Comparison of ENCODE assay signal across 15 mouse cellular contexts in genomic region chr5:31181183-31181770, GRCm38 (mm10). TPM values are rescaled to one million over a fixed set of nuclear protein-coding genes. Genes with fewer than 3 reads are reported as not detected.
A peak's percentile ranks its signal among the peaks of the same experiment; 100 is the strongest.
DNase-seq lines count a peak whose midpoint lies in the region; ATAC-seq and TF ChIP-seq lines count a peak whose summit lies in the region.
"Had no signal": no experiment of that assay in that cellular context is flagged by ENCODE, and none has a peak within 500 bp of the region (broad histone marks: within the 10 kb centered on the region; RNA-seq: fewer than 3 reads in every experiment).

No protein-coding gene starts in this region.

- no peak for TF ChIP-seq CTCF in layer of hippocampus, adult 2 months (conservative IDR thresholded peaks at IDR 0.05)
- no peak for TF ChIP-seq CTCF in liver, embryonic 14.5 days (IDR thresholded peaks at IDR 0.05; ENCODE audit: low read depth)

- no peak for ATAC-seq in erythroblast, adult 5-6 weeks (replicated peaks; ENCODE audit: low FRiP score, poor library complexity, severe bottlenecking)
- no peak for ATAC-seq in liver, embryonic 14.5 days (ENCODE audit: insufficient read depth)

- H3K36me3 ChIP-seq in erythroblast, embryonic 14.5 days (ENCODE audit: control insufficient read depth) = peaks cover 23% of the 10 kb centered on the region
- peaks cover 2% of the 10 kb centered on the region; the same call in 1 of the 2 replicates for H3K36me3 ChIP-seq in liver, embryonic 14.5 days (replicated peaks; ENCODE audit: control insufficient read depth, insufficient read depth, low read depth)

- DNase-seq in layer of hippocampus, adult 2 months (ENCODE audit: low spot score in 2 of 2) = no peak
- no peak for DNase-seq in layer of hippocampus, postnatal 10 days (ENCODE audit: low spot score in 2 of 2)
- no peak for DNase-seq in liver, embryonic 14.5 days (ENCODE audit: low read depth in 3 of 3, low spot score in 3 of 3)
- no peak for DNase-seq in testis, postnatal 10 days (ENCODE audit: low spot score)
- no peak for DNase-seq in adrenal gland, adult 18-20 months (ENCODE audit: low spot score in 2 of 2)
- DNase-seq: adrenal gland, adult 2 months; cerebellum, adult 9-10 months; kidney, adult 8-10 months; lung, postnatal 36 days; right cerebral cortex, postnatal 14 days had no signal

- H3K9ac ChIP-seq in liver, embryonic 14.5 days (replicated peaks) = no peak overlapping the region

- peaks cover 71% of the 10 kb centered on the region for H3K4me1 ChIP-seq in erythroblast, embryonic 14.5 days (ENCODE audit: control insufficient read depth)
- H3K4me1 ChIP-seq in brown adipose tissue, adult 24 weeks (ENCODE audit: control insufficient read depth, insufficient read depth, insufficient read length, low read length) = no peaks in the 10 kb centered on the region
- peaks cover 24 to 27% of the 10 kb centered on the region in 2 experiments for H3K4me1 ChIP-seq in liver, embryonic 14.5 days (replicated peaks; ENCODE audit: control insufficient read depth in 2 of 2, insufficient read depth in 2 of 2, low read length in 1 of 2)

- H3K9me3 ChIP-seq in erythroblast, embryonic 14.5 days (ENCODE audit: control insufficient read depth, low read length) = no peaks in the 10 kb centered on the region
- H3K9me3 ChIP-seq in liver, embryonic 14.5 days (ENCODE audit: control insufficient read depth, low read length) = no peaks in the 10 kb centered on the region
- H3K9me3 ChIP-seq: forebrain, embryonic 12.5 days had no signal

- WGBS in liver, embryonic 14.5 days (ENCODE audit: insufficient replicate concordance) = 82% methylated on average over 9 of the region's 9 CpGs

- H3K27me3 ChIP-seq in erythroblast, embryonic 14.5 days (ENCODE audit: control insufficient read depth) = no peaks in the 10 kb centered on the region
- H3K27me3 ChIP-seq in liver, embryonic 14.5 days (ENCODE audit: control insufficient read depth, insufficient read depth, low read length) = no peaks in the 10 kb centered on the region
- H3K27me3 ChIP-seq: forebrain, embryonic 12.5 days had no signal

- peak overlapping the region; percentile 98; the same call in 1 of the 2 replicates for H3K27ac ChIP-seq in layer of hippocampus, adult 2 months
- no peak overlapping the region for H3K27ac ChIP-seq in brown adipose tissue, adult 24 weeks (replicated peaks; ENCODE audit: low read depth, low read length)
- no peak overlapping the region for H3K27ac ChIP-seq in liver, embryonic 14.5 days

- peak overlapping the region; percentile 89 for H3K4me2 ChIP-seq in liver, embryonic 14.5 days (ENCODE audit: low read depth)

- no peak for TF ChIP-seq EP300 in liver, embryonic 14.5 days (IDR thresholded peaks at IDR 0.05; ENCODE audit: low read depth)

- H3K4me3 ChIP-seq in erythroblast, embryonic 14.5 days (replicated peaks) = peak overlapping the region; percentile 79
- H3K4me3 ChIP-seq in layer of hippocampus, adult 2 months = no peak overlapping the region
- 0 out of 2 replicates have a peak overlapping the region, but pooled peaks have one; percentile 7 for H3K4me3 ChIP-seq in brown adipose tissue, adult 24 weeks (ENCODE audit: insufficient read depth, low read depth, low read length)
- H3K4me3 ChIP-seq in liver, embryonic 14.5 days (ENCODE audit: insufficient read depth in 1 of 2, low read depth in 2 of 2, low read length in 2 of 2) = no peak overlapping the region; a peak in 1 of 4 replicates

RNA-seq across cellular contexts. Expression of gene Gtf3c2, which starts 1.3 kb away (rescaled TPM):
- 4.0 and 4.9 TPM in 2 replicates for polyA plus RNA-seq in erythroblast, embryonic 14.5 days (2012)
- 29.7 and 32.5 TPM in 2 replicates for total RNA-seq in erythroblast, adult 5-6 weeks (2015; ENCODE audit: low replicate concordance)
- total RNA-seq in erythroblast, adult 5-6 weeks (2017; ENCODE audit: low replicate concordance) = 24.8 and 30.7 TPM in 2 replicates
- total RNA-seq in layer of hippocampus, adult 2 months (2021) = 10 to 100 TPM; 63.1 to 67.8 TPM
- total RNA-seq in layer of hippocampus, postnatal 10 days (2021) = 10 to 100 TPM; 57.4 to 66.3 TPM
- 18.3 and 18.4 TPM in 2 replicates for polyA plus RNA-seq in brown adipose tissue, adult 24 weeks (2012; ENCODE audit: insufficient read depth, insufficient read length, missing spikeins)
- polyA plus RNA-seq in liver, embryonic 14.5 days (2012; rRNA removed) = 31.2 and 31.3 TPM in 2 replicates
- 22.8 and 25.3 TPM in 2 replicates for polyA plus RNA-seq in liver, embryonic 14.5 days (2014; fragmentation: Nextera tagmentation; extraction: Ambion mirVana)
- total RNA-seq in adrenal gland, adult 18-20 months (2021) = 10 to 100 TPM; 43.8 to 55.2 TPM

RNA-seq across cellular contexts. Expression of gene Gm29609, which starts 1.6 kb away (rescaled TPM):
- 2.2 and 2.5 TPM in 2 replicates for polyA plus RNA-seq in erythroblast, embryonic 14.5 days (2012)
- not detected in 2 replicates for total RNA-seq in erythroblast, adult 5-6 weeks (2015; ENCODE audit: low replicate concordance)
- not detected in 2 replicates for total RNA-seq in erythroblast, adult 5-6 weeks (2017; ENCODE audit: low replicate concordance)
- total RNA-seq in layer of hippocampus, adult 2 months (2021) = 1 to 10 TPM; 3.5 to 4.0 TPM
- total RNA-seq in layer of hippocampus, postnatal 10 days (2021) = 1 to 10 TPM; 2.2 to 2.6 TPM
- polyA plus RNA-seq in brown adipose tissue, adult 24 weeks (2012; ENCODE audit: insufficient read depth, insufficient read length, missing spikeins) = not detected in 2 replicates
- 0.90 and 0.92 TPM in 2 replicates for polyA plus RNA-seq in liver, embryonic 14.5 days (2012; rRNA removed)
- polyA plus RNA-seq in liver, embryonic 14.5 days (2014; fragmentation: Nextera tagmentation; extraction: Ambion mirVana) = 0.66 and 0.77 TPM in 2 replicates
- 1 to 10 TPM; 1.9 to 2.2 TPM for total RNA-seq in adrenal gland, adult 18-20 months (2021)
- total RNA-seq: hematopoietic stem cell, adult 5-6 weeks had no signal

RNA-seq across cellular contexts. Expression of gene Snx17, which starts 11.8 kb away (rescaled TPM):
- 2.7 and 2.9 TPM in 2 replicates for polyA plus RNA-seq in erythroblast, embryonic 14.5 days (2012)
- 2.9 and 17.1 TPM in 2 replicates for total RNA-seq in erythroblast, adult 5-6 weeks (2015; ENCODE audit: low replicate concordance)
- total RNA-seq in erythroblast, adult 5-6 weeks (2017; ENCODE audit: low replicate concordance) = 12.3 and 15.8 TPM in 2 replicates
- 10 to 100 TPM; 80.9 to 81.5 TPM for total RNA-seq in layer of hippocampus, adult 2 months (2021)
- 10 to 100 TPM; 77.1 to 83.3 TPM for total RNA-seq in layer of hippocampus, postnatal 10 days (2021)
- polyA plus RNA-seq in brown adipose tissue, adult 24 weeks (2012; ENCODE audit: insufficient read depth, insufficient read length, missing spikeins) = 56.4 and 64.8 TPM in 2 replicates
- polyA plus RNA-seq in liver, embryonic 14.5 days (2012; rRNA removed) = 20.7 and 23.7 TPM in 2 replicates
- 36.4 and 37.6 TPM in 2 replicates for polyA plus RNA-seq in liver, embryonic 14.5 days (2014; fragmentation: Nextera tagmentation; extraction: Ambion mirVana)
- total RNA-seq in adrenal gland, adult 18-20 months (2021) = 100 to 1,000 TPM; 103 to 108 TPM

RNA-seq across cellular contexts. Expression of gene Eif2b4, which starts 12.0 kb away (rescaled TPM):
- 32.5 and 34.0 TPM in 2 replicates for polyA plus RNA-seq in erythroblast, embryonic 14.5 days (2012)
- total RNA-seq in erythroblast, adult 5-6 weeks (2015; ENCODE audit: low replicate concordance) = 9.8 and 42.1 TPM in 2 replicates
- 13.5 and 18.7 TPM in 2 replicates for total RNA-seq in erythroblast, adult 5-6 weeks (2017; ENCODE audit: low replicate concordance)
- total RNA-seq in layer of hippocampus, adult 2 months (2021) = 10 to 100 TPM; 39.6 to 54.0 TPM
- 10 to 100 TPM; 53.0 to 62.7 TPM for total RNA-seq in layer of hippocampus, postnatal 10 days (2021)
- polyA plus RNA-seq in brown adipose tissue, adult 24 weeks (2012; ENCODE audit: insufficient read depth, insufficient read length, missing spikeins) = 33.3 and 43.4 TPM in 2 replicates
- 20.9 and 29.9 TPM in 2 replicates for polyA plus RNA-seq in liver, embryonic 14.5 days (2012; rRNA removed)
- polyA plus RNA-seq in liver, embryonic 14.5 days (2014; fragmentation: Nextera tagmentation; extraction: Ambion mirVana) = 43.6 and 46.1 TPM in 2 replicates
- total RNA-seq in adrenal gland, adult 18-20 months (2021) = 10 to 100 TPM; 54.9 to 69.8 TPM

RNA-seq across cellular contexts. Expression of gene Zfp513, which starts 20.8 kb away (rescaled TPM):
- polyA plus RNA-seq in erythroblast, embryonic 14.5 days (2012) = 2.5 TPM in 2 replicates
- total RNA-seq in erythroblast, adult 5-6 weeks (2015; ENCODE audit: low replicate concordance) = 2.3 and 4.8 TPM in 2 replicates
- 5.5 and 5.9 TPM in 2 replicates for total RNA-seq in erythroblast, adult 5-6 weeks (2017; ENCODE audit: low replicate concordance)
- 10 to 100 TPM; 29.3 to 29.5 TPM for total RNA-seq in layer of hippocampus, adult 2 months (2021)
- total RNA-seq in layer of hippocampus, postnatal 10 days (2021) = 10 to 100 TPM; 28.9 to 33.1 TPM
- polyA plus RNA-seq in brown adipose tissue, adult 24 weeks (2012; ENCODE audit: insufficient read depth, insufficient read length, missing spikeins) = 10.0 and 12.1 TPM in 2 replicates
- polyA plus RNA-seq in liver, embryonic 14.5 days (2012; rRNA removed) = 8.5 and 8.8 TPM in 2 replicates
- 0.80 and 1.2 TPM in 2 replicates for polyA plus RNA-seq in liver, embryonic 14.5 days (2014; fragmentation: Nextera tagmentation; extraction: Ambion mirVana)
- total RNA-seq in adrenal gland, adult 18-20 months (2021) = 10 to 100 TPM; 25.9 to 29.2 TPM

Comparison
In these comparisons a context has a peak if more than half of its experiments do, and no peak if none do; other contexts are left out.
1. H3K4me3 ChIP-seq: peak in erythroblast, embryonic 14.5 days (single experiment) and brown adipose tissue, adult 24 weeks (single experiment); none in layer of hippocampus, adult 2 months (single experiment) and liver, embryonic 14.5 days (0 of 2).
2. RNA of gene Snx17, which starts 11.8 kb away (total RNA-seq): 103 to 108 TPM in adrenal gland, adult 18-20 months, 77.1 to 83.3 TPM in layer of hippocampus, postnatal 10 days and 80.9 to 81.5 TPM in layer of hippocampus, adult 2 months; 2.9 to 17.1 TPM in erythroblast, adult 5-6 weeks; every median in the first group is over 4 times any median in the second.